Mouse (Mus musculus) thymus, adult 2 months (tissue): ENCODE measurements around the gene Nos1. TPM values are rescaled to one million over a fixed set of nuclear protein-coding genes. Genes with fewer than 3 reads are reported as not detected.

ENCODE experiments used
- DNase-seq: peaks from one replicate; pipeline ENCODE4 v3.0.0; 2021
- H3K27ac ChIP-seq: fragments of 200-500 bp; 2 replicates; pipeline ENCODE4 v1.5.1; 2012; ENCODE audit warnings: low read length, control low read depth; ENCODE audit not compliant: control insufficient read depth, insufficient read depth
- H3K27me3 ChIP-seq: fragments of 200-500 bp; 2 replicates; pipeline ENCODE4 v1.6.1; 2012; ENCODE audit warnings: mild to moderate bottlenecking, low read length, moderate library complexity, mixed read lengths; ENCODE audit not compliant: control insufficient read depth, insufficient read depth
- H3K36me3 ChIP-seq: fragments of 200-500 bp; 2 replicates; pipeline ENCODE4 v1.6.1; 2012; ENCODE audit warnings: mild to moderate bottlenecking, low read length, moderate library complexity; ENCODE audit not compliant: control insufficient read depth, insufficient read depth
- H3K4me1 ChIP-seq: fragments of 200-500 bp; replicated peaks from 2 replicates; pipeline ENCODE4 v1.6.1; 2012; ENCODE audit warnings: low read length; ENCODE audit not compliant: control insufficient read depth, insufficient read depth
- H3K4me3 ChIP-seq: fragments of 200-500 bp; 2 replicates; pipeline ENCODE4 v1.5.1; 2012; ENCODE audit warnings: mild to moderate bottlenecking, low read length, control low read depth, moderate library complexity; ENCODE audit not compliant: control insufficient read depth, insufficient read depth
- CTCF ChIP-seq: fragments of 200-500 bp; IDR thresholded peaks from 2 replicates; pipeline ENCODE4 v1.5.1; 2012; ENCODE audit warnings: mild to moderate bottlenecking, control low read depth, low read length, moderate library complexity, borderline replicate concordance; ENCODE audit not compliant: control insufficient read depth, poor library complexity, insufficient read depth; ENCODE audit errors: extremely low read depth
- POLR2A ChIP-seq: fragments of 200-500 bp; IDR thresholded peaks from 2 replicates; pipeline ENCODE4 v1.6.1; 2012; ENCODE audit warnings: mild to moderate bottlenecking, low read length, control low read depth, moderate library complexity; ENCODE audit not compliant: control insufficient read depth, poor library complexity, insufficient read depth; ENCODE audit errors: extremely low read depth
- WGBS: fragments of 180-500 bp; shearing (Covaris S2); methylation state at CpG from one replicate; pipeline ENCODE4 v1.1.7; 2018; 5-methylcytosine and 5-hydroxymethylcytosine counted together
- polyA plus RNA-seq: library from polyadenylated mRNA; depleted of rRNA; stranded (reverse); fragments of >200 nt; gene quantifications from 2 replicates; pipeline ENCODE4 v1.2.3, GENCODE M21; 2012

The Nos1 gene
- polyA plus RNA-seq, 1 experiment, result 0.35 TPM

- no peak for DNase-seq
- WGBS, result 94% methylated on average over 3 of the region's 3 CpGs
- H3K4me3 ChIP-seq, result no peak overlapping the region
- peaks cover 36% of the 10 kb centered on the region for H3K36me3 ChIP-seq
- no peaks in the 10 kb centered on the region for H3K27me3 ChIP-seq
- H3K27ac ChIP-seq, result no peak overlapping the region
- no peaks in the 10 kb centered on the region for H3K4me1 ChIP-seq
- no peak for TF ChIP-seq POLR2A
- no peak for TF ChIP-seq CTCF
These were observed 207.1 kb downstream of the Nos1 start for GRCm38 (mm10) chr5:117987891-117988290.

- Histone ChIP-seq H3K36me3 (peaks cover 37% of the 10 kb centered on the region), H3K4me1 (no peaks in the 10 kb centered on the region), H3K27me3 (no peaks in the 10 kb centered on the region), H3K4me3 (no peak overlapping the region), H3K27ac (no peak overlapping the region)
- WGBS, result 83% methylated on average over 9 of the region's 9 CpGs
- no peak for DNase-seq
- TF ChIP-seq POLR2A, result no peak
- no peak for TF ChIP-seq CTCF
These were observed 207.5 kb downstream of the Nos1 start for GRCm38 (mm10) chr5:117988367-117988766.

GRCm38 (mm10) chr5:117989773-117990172 lies 208.9 kb downstream of the Nos1 start:
- Histone ChIP-seq H3K36me3 (peaks cover 50% of the 10 kb centered on the region), H3K27me3 (no peaks in the 10 kb centered on the region), H3K4me3 (no peak overlapping the region), H3K4me1 (no peaks in the 10 kb centered on the region), H3K27ac (no peak overlapping the region)
- TF ChIP-seq CTCF, result no peak
- TF ChIP-seq POLR2A, result no peak
- DNase-seq, result no peak
- WGBS, result 91% methylated on average over 6 of the region's 6 CpGs

DNA sequence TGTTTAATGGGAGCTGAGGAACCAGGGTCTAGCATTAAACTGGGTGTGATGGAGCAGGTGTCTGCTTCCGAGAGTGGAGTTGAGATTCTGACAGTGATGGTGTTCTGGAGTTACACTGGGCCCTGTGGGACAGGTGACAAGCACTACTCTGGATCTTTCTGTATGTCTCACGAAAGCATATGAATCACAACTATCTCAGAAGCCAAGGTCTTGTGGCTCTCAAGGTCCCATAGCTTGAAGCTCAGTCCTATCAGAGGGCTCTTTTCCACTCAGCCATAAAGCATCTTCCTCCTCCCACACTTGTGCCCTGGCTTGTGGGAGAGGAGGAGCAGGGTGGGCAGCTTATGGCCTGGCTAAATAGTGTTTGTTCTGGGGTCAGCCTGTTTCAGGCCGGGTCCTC lies 210.1 kb downstream of the Nos1 start:
- H3K36me3 ChIP-seq, result peaks cover 62% of the 10 kb centered on the region

GRCm38 (mm10) chr5:117993550-117993949 lies 212.7 kb downstream of the Nos1 start:
- no peak for DNase-seq
- 93% methylated on average over 6 of the region's 6 CpGs for WGBS
- peaks cover 60% of the 10 kb centered on the region for H3K36me3 ChIP-seq

More for the DNA sequence above, 210.1 kb downstream of the Nos1 start:
- no peak overlapping the region for H3K4me3 ChIP-seq
- no peaks in the 10 kb centered on the region for H3K4me1 ChIP-seq
- no peak for TF ChIP-seq CTCF
- TF ChIP-seq POLR2A, result no peak
- 86% methylated on average over 3 of the region's 3 CpGs for WGBS
- no peak for DNase-seq
- H3K27me3 ChIP-seq, result no peaks in the 10 kb centered on the region
- H3K27ac ChIP-seq, result no peak overlapping the region

GRCm38 (mm10) chr5:117995372-117995901 lies 214.6 kb downstream of the Nos1 start:
- Histone ChIP-seq H3K27ac (no peak overlapping the region), H3K4me1 (no peaks in the 10 kb centered on the region), H3K4me3 (no peak overlapping the region), H3K27me3 (no peaks in the 10 kb centered on the region), H3K36me3 (peaks cover 51% of the 10 kb centered on the region)
- DNase-seq, result no peak
- 94% methylated on average over 8 of the region's 8 CpGs for WGBS
- TF ChIP-seq POLR2A (no peak), CTCF (no peak)

More at GRCm38 (mm10) chr5:117993550-117993949, 212.7 kb downstream of the Nos1 start:
- H3K27ac ChIP-seq, result no peak overlapping the region
- no peaks in the 10 kb centered on the region for H3K27me3 ChIP-seq
- TF ChIP-seq POLR2A (no peak), CTCF (no peak)
- H3K4me1 ChIP-seq, result no peaks in the 10 kb centered on the region
- no peak overlapping the region for H3K4me3 ChIP-seq

DNA sequence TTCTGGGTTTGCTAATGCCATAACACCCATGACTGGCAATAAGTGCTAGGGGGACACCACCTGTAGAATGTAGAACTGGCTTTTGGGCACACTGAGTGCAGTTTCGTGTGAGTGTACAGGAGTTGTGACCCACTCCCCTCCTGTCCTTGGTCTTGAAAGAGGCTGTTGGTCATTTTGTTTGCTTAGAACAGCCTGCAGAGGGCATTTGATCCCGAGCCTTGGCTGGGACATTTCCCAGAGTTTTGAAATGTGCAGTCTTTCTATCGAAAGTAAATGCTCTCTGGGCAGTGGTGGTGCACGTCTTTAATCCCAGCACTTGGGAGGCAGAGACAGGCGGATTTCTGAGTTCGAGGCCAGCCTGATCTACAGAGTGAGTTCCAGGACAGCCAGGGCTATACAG lies 215.1 kb downstream of the Nos1 start:
- Histone ChIP-seq H3K4me1 (no peaks in the 10 kb centered on the region), H3K27ac (no peak overlapping the region), H3K4me3 (no peak overlapping the region), H3K27me3 (no peaks in the 10 kb centered on the region), H3K36me3 (peaks cover 48% of the 10 kb centered on the region)
- TF ChIP-seq POLR2A, result no peak
- no peak for TF ChIP-seq CTCF
- no peak for DNase-seq
- 97% methylated on average over 6 of the region's 6 CpGs for WGBS
